Mouse (Mus musculus) neural tube, embryonic 10.5 days (tissue): ENCODE measurements around the gene Haus8.
"Not testable (repeated sequence)": the region's sequence is repeated elsewhere in the genome, so short reads cannot be mapped to it uniquely, and the experiment has no call there.

Source experiments
- DNase-seq: peaks from one replicate; pipeline ENCODE4 v3.0.0-alpha.2; 2017; ENCODE audit warnings: low spot score; ENCODE audit errors: extremely low spot score

The Haus8 gene

GRCm38 (mm10) chr8:71272286-71273150, at the start of gene Haus8, which contains the start of gene Myo9b:
TSS of gene Haus8 (minus strand) at chr8:71272934.
TSS of gene Myo9b (plus strand) at chr8:71272714.
- peak; percentile 93 for DNase-seq

- DNase-seq: not testable (repeated sequence)
Measured at GRCm38 (mm10) chr8:71319760-71320159, 47.0 kb upstream of the Haus8 start.

- DNase-seq: not testable (repeated sequence)
Measured at GRCm38 (mm10) chr8:71318610-71319009, 45.9 kb upstream of the Haus8 start.

GRCm38 (mm10) chr8:71316486-71317031, 43.8 kb upstream of the Haus8 start:
- no peak for DNase-seq

GRCm38 (mm10) chr8:71315972-71316371, 43.2 kb upstream of the Haus8 start:
- no peak for DNase-seq

GRCm38 (mm10) chr8:71313951-71314350, 41.2 kb upstream of the Haus8 start:
- DNase-seq: no peak

- no peak for DNase-seq
Measured at GRCm38 (mm10) chr8:71312700-71313099, 40.0 kb upstream of the Haus8 start.

GRCm38 (mm10) chr8:71310446-71310845, 37.7 kb upstream of the Haus8 start:
- no peak for DNase-seq

- DNase-seq: no peak
Measured at GRCm38 (mm10) chr8:71307913-71308312, 35.2 kb upstream of the Haus8 start.

- DNase-seq: no peak
Measured at GRCm38 (mm10) chr8:71307371-71307770, 34.6 kb upstream of the Haus8 start.

GRCm38 (mm10) chr8:71305988-71306387, 33.3 kb upstream of the Haus8 start:
- DNase-seq: no peak

GRCm38 (mm10) chr8:71303632-71304031, 30.9 kb upstream of the Haus8 start:
- no peak for DNase-seq

GRCm38 (mm10) chr8:71302788-71303187, 30.1 kb upstream of the Haus8 start:
- no peak for DNase-seq

- DNase-seq: no peak
Measured at GRCm38 (mm10) chr8:71299716-71300115, 27.0 kb upstream of the Haus8 start.

- no peak for DNase-seq
Measured at GRCm38 (mm10) chr8:71297439-71297838, 24.7 kb upstream of the Haus8 start.

- no peak for DNase-seq
Measured at GRCm38 (mm10) chr8:71296784-71297183, 24.1 kb upstream of the Haus8 start.

- DNase-seq: no peak
Measured at GRCm38 (mm10) chr8:71296188-71296621, 23.5 kb upstream of the Haus8 start.

- not testable (repeated sequence) for DNase-seq
Measured at GRCm38 (mm10) chr8:71293930-71294329, 21.2 kb upstream of the Haus8 start.

GRCm38 (mm10) chr8:71291351-71291750, 18.6 kb upstream of the Haus8 start:
- DNase-seq: no peak

GRCm38 (mm10) chr8:71290911-71291310, 18.2 kb upstream of the Haus8 start:
- no peak for DNase-seq

GRCm38 (mm10) chr8:71290211-71290610, 17.5 kb upstream of the Haus8 start:
- no peak for DNase-seq

- no peak for DNase-seq
Measured at GRCm38 (mm10) chr8:71289098-71289497, 16.4 kb upstream of the Haus8 start.
